Mouse (Mus musculus): Measurements from ENCODE around the gene Bcl2.

DNA sequence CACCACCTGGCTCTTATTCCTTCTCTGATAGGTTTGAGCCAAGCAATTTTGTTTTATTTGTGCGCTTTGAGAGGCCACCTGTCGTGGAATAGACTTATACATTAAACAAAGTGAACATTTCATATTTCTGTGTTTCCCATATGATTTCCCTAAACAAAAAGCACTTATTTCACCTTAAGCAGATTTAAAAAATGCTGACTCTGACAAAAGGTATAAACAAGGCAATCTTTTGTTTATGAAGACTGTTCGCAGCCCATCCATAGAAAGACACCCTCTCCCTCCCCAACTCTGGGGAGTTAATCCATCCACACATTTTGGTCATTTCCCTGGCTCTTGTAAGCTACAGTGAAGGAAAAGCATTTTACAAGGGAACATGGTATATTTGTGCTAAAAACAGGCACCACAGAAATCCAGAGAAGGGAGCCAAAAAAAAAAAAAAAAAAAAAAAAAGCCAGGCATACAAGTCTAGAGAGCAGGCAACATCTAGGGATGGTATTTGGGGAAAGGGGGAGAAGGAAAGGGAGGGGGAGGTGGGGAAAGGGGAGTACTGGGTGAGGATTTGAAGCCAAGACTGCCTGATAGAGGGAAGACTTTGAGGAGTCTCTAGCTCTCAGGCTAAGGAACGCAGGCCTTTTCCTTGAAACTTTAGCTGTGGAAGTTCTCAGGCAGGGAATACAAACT, 105.8 kb downstream of the Bcl2 start:
- no peak for TF ChIP-seq EP300 (optimal IDR thresholded peaks at IDR 0.05)
- TF ChIP-seq CTCF (IDR thresholded peaks at IDR 0.05; ENCODE audit: low read depth): no peak

All from stomach, postnatal 0 days (tissue).